Mouse (Mus musculus): Measurements from ENCODE around the gene 2010300C02Rik.
"Not testable (repeated sequence)": the region's sequence is repeated elsewhere in the genome, so short reads cannot be mapped to it uniquely, and the experiment has no call there.

The 2010300C02Rik gene

DNA sequence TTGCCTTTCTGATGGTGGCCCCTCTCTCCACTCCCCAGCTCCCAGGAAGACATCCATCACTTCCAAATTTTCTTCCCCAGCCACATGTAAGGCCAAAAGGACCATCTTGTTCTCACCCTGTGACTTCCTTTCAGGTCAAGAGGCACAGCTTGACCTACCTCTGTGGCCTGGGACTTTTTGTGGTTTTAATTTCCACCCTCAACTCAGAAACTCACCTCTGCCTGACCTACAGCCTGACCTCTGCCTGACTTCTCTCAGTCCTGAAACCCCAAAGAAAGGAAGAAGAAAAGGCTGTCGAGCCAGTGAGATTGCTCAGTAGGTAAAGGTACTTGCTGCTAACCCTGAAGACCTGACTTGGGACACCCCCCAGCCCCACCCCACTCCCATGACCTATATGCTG, 100.3 kb downstream of the 2010300C02Rik start:
- no peak for DNase-seq

DNA sequence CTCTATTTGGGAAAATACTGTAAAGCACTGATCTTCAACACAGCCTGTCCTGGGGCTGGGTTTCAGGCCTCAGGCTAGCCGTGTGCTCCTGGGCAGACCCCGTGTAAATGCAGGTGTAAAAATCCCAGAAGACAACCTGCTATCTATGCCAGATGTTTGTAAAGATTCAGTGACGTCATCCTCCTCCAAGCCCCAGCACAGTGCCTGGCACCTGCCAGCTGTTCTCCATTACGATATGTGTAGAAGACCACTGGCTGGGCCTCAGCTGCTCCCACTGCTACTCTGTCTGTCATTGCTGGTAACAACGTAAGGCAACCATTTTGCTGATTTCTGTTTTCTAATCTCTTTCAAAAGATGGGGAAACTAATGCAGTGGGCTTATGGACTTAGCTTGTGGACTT, 102.8 kb downstream of the 2010300C02Rik start:
- DNase-seq = no peak

GRCm38 (mm10) chr1:37616569-37616968, 103.3 kb downstream of the 2010300C02Rik start:
- no peak for DNase-seq

DNA sequence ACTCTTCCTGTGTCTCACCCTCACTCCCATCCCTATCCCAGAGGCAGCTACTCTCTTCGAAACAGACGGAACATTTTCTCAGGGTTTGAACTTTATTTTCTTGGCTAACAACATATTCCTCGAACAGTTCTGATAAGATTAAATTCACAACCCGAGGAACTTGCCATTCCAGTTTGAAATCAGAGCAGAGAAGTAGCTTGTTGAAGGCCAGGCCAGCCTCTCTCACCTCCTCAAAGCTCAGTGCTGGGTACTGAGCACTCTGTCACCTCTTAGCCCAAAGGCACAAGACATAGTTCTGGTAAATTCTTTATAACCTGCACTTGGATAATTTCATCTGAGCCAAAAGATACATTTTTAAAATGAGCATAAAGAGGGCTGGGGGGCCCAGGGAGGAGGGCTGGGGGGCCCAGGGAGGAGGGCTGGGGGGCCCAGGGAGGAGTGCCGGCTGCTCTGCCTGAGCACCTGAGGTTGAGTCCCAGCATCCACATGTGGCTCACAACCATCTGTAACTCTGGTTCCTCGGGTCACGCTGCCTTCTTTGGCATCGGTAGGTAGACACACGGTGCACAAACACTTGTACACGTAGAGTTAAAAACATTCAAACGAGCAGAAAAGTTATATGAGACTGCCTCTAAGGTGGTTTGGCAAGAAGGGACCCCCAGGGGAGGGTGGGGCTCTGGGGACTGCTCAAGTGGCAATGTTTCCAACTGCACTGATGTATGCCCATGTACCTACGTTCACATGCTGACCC, 104.4 kb downstream of the 2010300C02Rik start:
- DNase-seq = no peak

DNA sequence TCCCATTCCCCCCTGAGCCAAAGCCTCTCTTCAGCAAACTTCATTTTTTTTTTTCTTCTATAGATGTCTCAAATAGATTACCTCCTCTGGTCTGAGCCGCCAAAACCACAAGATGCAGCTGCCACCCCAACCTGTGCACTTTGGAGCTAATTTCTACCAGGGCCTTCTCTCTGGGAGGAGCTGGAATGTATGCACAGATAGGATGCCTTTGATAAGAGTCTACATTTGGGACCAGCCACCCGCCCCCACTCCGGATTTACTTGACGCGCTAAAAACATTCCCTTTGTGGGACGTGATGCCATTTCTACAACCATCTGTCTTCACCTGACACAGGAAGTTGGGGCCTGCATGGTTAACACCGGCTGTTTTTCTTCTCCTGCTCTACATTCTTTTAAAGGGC, 105.0 kb downstream of the 2010300C02Rik start:
- no peak for DNase-seq

DNA sequence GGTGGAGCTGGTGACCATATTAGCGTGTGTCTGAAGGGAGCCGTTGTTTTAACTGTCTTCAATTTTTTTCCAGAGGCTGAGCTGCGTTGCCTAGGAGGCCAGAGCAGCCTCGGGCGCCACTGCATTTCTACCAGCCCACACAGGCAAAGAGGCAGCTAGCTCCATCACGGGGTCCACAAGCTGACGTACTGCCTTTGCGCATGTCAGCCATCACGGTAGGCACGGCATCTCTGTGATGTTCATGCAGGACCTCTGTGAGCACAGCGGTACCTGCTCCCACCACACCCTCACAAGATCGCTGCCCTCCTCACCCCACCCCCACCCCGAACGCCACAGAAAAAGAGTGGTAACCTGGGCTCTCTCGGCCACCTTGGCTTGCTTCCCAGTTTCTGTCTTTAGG, 105.8 kb downstream of the 2010300C02Rik start:
- DNase-seq = no peak

- DNase-seq = no peak
These were observed 108.9 kb downstream of the 2010300C02Rik start for GRCm38 (mm10) chr1:37611032-37611431.

- no peak for DNase-seq
These were observed 109.6 kb downstream of the 2010300C02Rik start for GRCm38 (mm10) chr1:37610242-37610641.

- not testable (repeated sequence) for DNase-seq
These were observed 114.2 kb downstream of the 2010300C02Rik start for GRCm38 (mm10) chr1:37605694-37606093.

- DNase-seq = no peak
These were observed 116.7 kb downstream of the 2010300C02Rik start for GRCm38 (mm10) chr1:37603206-37603605.

- DNase-seq = no peak
These were observed 117.6 kb downstream of the 2010300C02Rik start for GRCm38 (mm10) chr1:37602268-37602667.

GRCm38 (mm10) chr1:37601461-37601860, 118.4 kb downstream of the 2010300C02Rik start:
- no peak for DNase-seq

- DNase-seq = no peak
These were observed 119.2 kb downstream of the 2010300C02Rik start for GRCm38 (mm10) chr1:37600640-37601175.

DNA sequence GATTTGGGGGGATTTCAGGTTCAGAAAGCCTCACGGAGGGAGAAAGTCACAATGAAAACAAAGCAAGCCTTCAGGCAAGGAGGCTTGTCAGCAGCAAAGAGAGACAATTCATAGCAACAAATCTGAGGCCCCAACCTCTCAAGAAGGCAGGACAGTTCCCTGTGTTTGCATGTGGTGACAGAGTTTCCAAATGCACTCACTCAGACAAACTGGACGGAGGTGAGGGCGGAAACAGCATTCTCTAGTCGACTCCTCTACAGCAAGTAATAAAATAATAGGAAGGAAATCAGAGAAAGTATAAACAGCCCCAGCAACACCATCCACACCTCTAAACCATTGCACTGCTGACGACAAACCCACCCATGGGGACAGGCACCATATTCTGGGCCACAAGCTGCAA, 120.9 kb downstream of the 2010300C02Rik start:
- no peak for DNase-seq

- not testable (repeated sequence) for DNase-seq
These were observed 125.1 kb downstream of the 2010300C02Rik start for GRCm38 (mm10) chr1:37594812-37595211.

DNA sequence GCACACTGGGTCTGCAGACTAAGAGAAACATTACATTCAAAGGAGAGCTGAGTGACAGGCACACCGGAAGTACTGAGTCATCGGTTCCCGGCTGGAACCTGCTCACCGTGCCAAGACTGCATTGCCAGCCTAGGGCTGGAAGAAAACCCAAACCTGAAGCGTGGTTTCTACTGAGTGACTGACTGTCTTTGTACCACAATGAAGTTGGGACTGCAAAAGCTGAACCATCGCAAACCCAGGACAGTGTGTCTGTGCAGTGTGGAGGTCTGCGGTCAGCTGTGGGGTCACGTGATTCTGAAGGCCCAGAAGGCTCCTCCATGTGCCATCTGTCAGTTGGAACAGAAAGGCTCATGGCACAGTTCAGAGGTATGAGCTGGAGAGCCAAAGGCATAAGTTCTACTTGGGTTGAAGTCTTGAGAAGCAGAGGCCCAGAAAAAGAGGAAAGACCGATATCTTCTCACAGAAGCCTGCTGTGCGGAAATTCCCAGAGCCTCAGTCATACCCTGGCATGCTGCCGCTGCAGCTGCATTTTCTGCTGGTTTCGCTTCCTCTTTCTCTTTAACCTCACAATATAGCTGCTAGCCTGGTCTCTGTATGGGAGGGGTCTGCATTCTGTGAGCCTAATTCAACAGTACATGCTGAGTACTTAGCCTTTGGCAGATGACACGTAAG, 133.9 kb downstream of the 2010300C02Rik start:
- no peak for DNase-seq

- DNase-seq = no peak
These were observed 136.0 kb downstream of the 2010300C02Rik start for GRCm38 (mm10) chr1:37583795-37584464.

DNA sequence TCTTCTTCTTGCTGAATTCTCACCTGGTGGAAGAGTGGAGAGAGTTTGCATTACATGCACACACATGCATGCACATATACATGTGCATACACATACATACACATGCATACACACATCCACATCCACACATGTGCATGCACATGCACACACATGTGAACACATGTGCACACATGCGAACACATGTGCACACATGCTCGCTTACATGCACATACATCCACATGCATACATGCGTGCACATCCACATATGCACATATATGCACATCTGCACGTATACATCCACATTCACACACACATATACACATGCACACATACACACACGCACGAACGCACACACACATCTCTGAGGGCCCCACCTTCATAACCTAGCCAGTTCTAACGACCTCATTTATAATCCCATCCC, 136.7 kb downstream of the 2010300C02Rik start:
- DNase-seq = no peak

- no peak for DNase-seq
These were observed 140.2 kb downstream of the 2010300C02Rik start for GRCm38 (mm10) chr1:37579686-37580085.

DNA sequence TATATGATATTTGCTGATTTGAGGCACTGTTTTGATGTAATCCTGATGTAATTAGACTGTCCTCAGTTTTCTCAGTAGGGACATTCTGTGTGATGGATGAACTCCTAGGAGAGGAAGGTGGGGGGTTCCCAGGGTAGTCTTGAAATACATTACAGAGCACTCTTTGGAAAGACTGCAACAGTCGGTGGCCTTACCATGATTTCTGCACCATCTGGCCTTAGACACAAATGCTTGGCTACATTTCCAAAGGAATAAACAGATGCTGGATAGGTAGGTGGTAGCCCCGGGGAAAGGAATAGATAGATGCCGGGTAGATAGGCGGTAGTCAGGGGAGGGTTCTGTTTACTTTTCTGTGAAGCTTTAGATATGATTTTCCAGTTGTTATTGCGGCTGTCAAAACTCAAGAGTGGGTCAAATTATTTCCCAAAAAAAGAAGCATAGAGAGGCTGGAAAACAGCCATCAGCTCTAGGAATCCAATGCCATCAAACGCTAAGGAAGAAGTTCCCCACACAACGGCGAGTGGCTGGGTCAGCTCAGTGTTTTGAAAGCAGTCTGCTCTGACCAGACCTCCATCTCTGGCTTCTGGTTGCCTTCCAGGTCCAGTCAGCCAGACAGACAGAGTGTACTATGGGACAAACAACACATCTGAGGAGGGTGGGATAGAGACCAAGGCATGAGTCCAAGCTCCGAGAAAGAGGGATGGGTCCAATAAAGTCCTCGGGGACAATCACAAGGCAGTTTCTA, 147.2 kb downstream of the 2010300C02Rik start:
- DNase-seq = no peak

GRCm38 (mm10) chr1:37568379-37568778, 151.5 kb downstream of the 2010300C02Rik start:
- DNase-seq = no peak

- no peak for DNase-seq
These were observed 153.1 kb downstream of the 2010300C02Rik start for GRCm38 (mm10) chr1:37566754-37567153.

- no peak for DNase-seq
These were observed 153.5 kb downstream of the 2010300C02Rik start for GRCm38 (mm10) chr1:37566344-37566743.

Data from kidney, adult 18-20 months (tissue).